Mouse (Mus musculus): ENCODE data around the gene Uba7. TPM values are rescaled to one million over a fixed set of nuclear protein-coding genes. Genes with fewer than 3 reads are reported as not detected.

The Uba7 gene
- polyA plus RNA-seq, 1 experiment from 2014 or later: 2.7 TPM

Other genes with a start within 250 kb of the Uba7 start
- 256 and 261 TPM in 2 replicates for gene Rbm5, start 204.5 kb upstream of the Uba7 start, polyA plus RNA-seq (2015; fragmentation: Nextera tagmentation; extraction: Ambion mirVana)
- 125 and 129 TPM in 2 replicates for gene Rbm6, start 102.3 kb upstream of the Uba7 start, polyA plus RNA-seq (2015; fragmentation: Nextera tagmentation; extraction: Ambion mirVana)
- 18.9 and 20.6 TPM in 2 replicates for gene Mon1a, start 87.4 kb upstream of the Uba7 start, polyA plus RNA-seq (2015; fragmentation: Nextera tagmentation; extraction: Ambion mirVana)
- gene Mst1r, start 68.6 kb upstream of the Uba7 start, polyA plus RNA-seq (2015; fragmentation: Nextera tagmentation; extraction: Ambion mirVana): 0.46 and 0.74 TPM in 2 replicates
- gene Actl11, start 47.0 kb upstream of the Uba7 start, polyA plus RNA-seq (2015; fragmentation: Nextera tagmentation; extraction: Ambion mirVana): not detected in 2 replicates
- 23.6 and 27.2 TPM in 2 replicates for gene Camkv, start 39.8 kb upstream of the Uba7 start, polyA plus RNA-seq (2015; fragmentation: Nextera tagmentation; extraction: Ambion mirVana)
- 21.7 and 23.6 TPM in 2 replicates for gene Traip, start 25.4 kb upstream of the Uba7 start, polyA plus RNA-seq (2015; fragmentation: Nextera tagmentation; extraction: Ambion mirVana)
- gene Gm20661, start 7.6 kb downstream of the Uba7 start, polyA plus RNA-seq (2015; fragmentation: Nextera tagmentation; extraction: Ambion mirVana): 0.44 and 0.62 TPM in 2 replicates
- 10.8 and 11.1 TPM in 2 replicates for gene Inka1, start 10.4 kb downstream of the Uba7 start, polyA plus RNA-seq (2015; fragmentation: Nextera tagmentation; extraction: Ambion mirVana)
- 0.69 and 1.3 TPM in 2 replicates for gene Cdhr4, start 17.0 kb downstream of the Uba7 start, polyA plus RNA-seq (2015; fragmentation: Nextera tagmentation; extraction: Ambion mirVana)
- gene Gm20662, start 20.8 kb downstream of the Uba7 start, polyA plus RNA-seq (2015; fragmentation: Nextera tagmentation; extraction: Ambion mirVana): 0.52 TPM in 1 of 2 replicates, not detected in the other
- gene Ip6k1, start 27.0 kb downstream of the Uba7 start, polyA plus RNA-seq (2015; fragmentation: Nextera tagmentation; extraction: Ambion mirVana): 73.6 and 83.9 TPM in 2 replicates
- 20.8 and 24.4 TPM in 2 replicates for gene Gmppb, start 73.7 kb downstream of the Uba7 start, polyA plus RNA-seq (2015; fragmentation: Nextera tagmentation; extraction: Ambion mirVana)
- gene Amigo3, start 77.7 kb downstream of the Uba7 start, polyA plus RNA-seq (2015; fragmentation: Nextera tagmentation; extraction: Ambion mirVana): 2.1 and 3.0 TPM in 2 replicates
- not detected in 2 replicates for gene Mst1, start 104.9 kb downstream of the Uba7 start, polyA plus RNA-seq (2015; fragmentation: Nextera tagmentation; extraction: Ambion mirVana)
- gene Rnf123, start 107.8 kb downstream of the Uba7 start, polyA plus RNA-seq (2015; fragmentation: Nextera tagmentation; extraction: Ambion mirVana): 32.6 and 39.5 TPM in 2 replicates
- 49.9 and 60.2 TPM in 2 replicates for gene Apeh, start 119.1 kb downstream of the Uba7 start, polyA plus RNA-seq (2015; fragmentation: Nextera tagmentation; extraction: Ambion mirVana)
- gene Bsn, start 214.9 kb downstream of the Uba7 start, polyA plus RNA-seq (2015; fragmentation: Nextera tagmentation; extraction: Ambion mirVana): 4.7 TPM in 2 replicates